Mouse (Mus musculus) urinary bladder, adult 2 months (tissue): ENCODE measurements around the gene Dpp10. TPM values are rescaled to one million over a fixed set of nuclear protein-coding genes. Genes with fewer than 3 reads are reported as not detected.

Experiments used
- DNase-seq: peaks from one replicate; pipeline ENCODE4 v3.0.0; 2022; ENCODE audit warnings: low spot score
- polyA plus RNA-seq: library from polyadenylated mRNA; depleted of rRNA; stranded (reverse); fragments of >200 nt; gene quantifications from 2 replicates; pipeline ENCODE4 v1.2.3, GENCODE M21; 2012; rRNA removed

Dpp10 gene
- polyA plus RNA-seq: 0.01 and 0.04 TPM in 2 replicates

- no peak for DNase-seq
Measured at GRCm38 (mm10) chr1:124044925-124045640, at the start of gene Dpp10. Gene Dpp10 (minus strand): TSS chr1:124045559.

GRCm38 (mm10) chr1:124048544-124048943 lies 3.2 kb upstream of the Dpp10 start:
- DNase-seq: no peak

DNA sequence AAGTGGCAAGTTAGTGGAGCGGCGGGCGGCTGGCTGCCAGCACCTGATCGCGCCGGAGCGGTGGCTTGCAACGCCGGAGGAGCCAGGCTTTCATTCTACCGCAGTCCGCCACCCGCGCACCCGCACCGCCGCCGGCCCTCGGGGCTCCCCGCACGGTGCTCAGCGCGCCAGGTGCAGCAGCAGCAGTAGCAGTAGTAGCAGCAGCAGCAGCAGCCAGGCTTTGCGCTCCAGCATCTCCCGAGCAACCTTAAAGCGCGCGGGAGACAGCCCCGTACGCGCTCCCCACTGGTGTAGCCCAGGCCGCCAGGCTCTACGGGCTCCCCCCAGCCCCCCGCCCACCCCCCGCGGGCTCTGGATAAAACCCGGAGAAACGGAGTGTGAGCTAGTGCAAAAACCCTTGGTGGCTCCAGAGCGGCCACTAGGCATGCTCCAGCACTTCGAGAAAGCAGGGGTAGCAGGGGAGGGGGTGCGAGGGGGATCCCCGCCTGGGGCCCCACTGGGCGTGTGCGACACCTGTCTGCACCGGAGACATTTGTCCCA lies 472 bp upstream of the Dpp10 start:
- DNase-seq: no peak

- no peak for DNase-seq
Measured at GRCm38 (mm10) chr1:124044161-124044560, 1.2 kb downstream of the Dpp10 start.

DNA sequence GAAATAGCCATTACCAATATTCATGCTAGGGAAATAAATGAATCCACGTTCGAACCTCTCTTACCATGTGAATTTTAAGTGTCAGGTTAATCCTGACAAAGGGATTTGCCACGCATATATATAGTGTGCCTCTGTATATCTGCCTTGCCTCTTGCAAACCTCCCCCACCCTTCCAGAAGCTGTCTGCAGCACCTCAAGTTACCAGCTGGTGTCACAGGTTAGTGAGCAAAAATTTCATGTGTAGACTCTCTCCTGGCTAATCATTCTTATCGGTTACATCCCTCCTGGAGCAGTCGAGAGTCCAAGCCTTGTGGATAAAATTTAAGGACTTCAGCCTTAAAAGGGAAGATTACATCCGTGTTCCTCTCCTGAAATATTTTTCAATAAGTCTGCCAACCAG lies 1.9 kb downstream of the Dpp10 start:
- DNase-seq: no peak

DNA sequence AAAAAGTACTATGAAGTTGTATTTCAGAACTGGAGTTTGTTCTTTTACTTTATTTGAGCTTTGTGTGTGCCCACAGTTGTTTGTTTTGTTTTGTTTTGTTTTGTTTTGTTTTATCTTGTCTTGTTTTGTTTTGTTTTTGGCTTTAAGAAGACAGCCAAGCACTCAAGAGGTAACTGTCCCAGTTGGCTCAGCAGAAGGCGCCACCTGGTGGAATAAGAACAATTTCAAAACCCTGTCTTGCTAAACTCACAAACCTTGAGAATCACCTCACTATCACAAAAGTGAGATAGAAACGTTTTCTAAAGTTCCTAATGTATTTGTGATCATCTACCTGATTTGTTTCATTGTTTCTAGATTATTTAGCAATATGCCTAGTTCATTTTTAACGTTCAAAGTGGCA lies 3.8 kb downstream of the Dpp10 start:
- DNase-seq: no peak

DNA sequence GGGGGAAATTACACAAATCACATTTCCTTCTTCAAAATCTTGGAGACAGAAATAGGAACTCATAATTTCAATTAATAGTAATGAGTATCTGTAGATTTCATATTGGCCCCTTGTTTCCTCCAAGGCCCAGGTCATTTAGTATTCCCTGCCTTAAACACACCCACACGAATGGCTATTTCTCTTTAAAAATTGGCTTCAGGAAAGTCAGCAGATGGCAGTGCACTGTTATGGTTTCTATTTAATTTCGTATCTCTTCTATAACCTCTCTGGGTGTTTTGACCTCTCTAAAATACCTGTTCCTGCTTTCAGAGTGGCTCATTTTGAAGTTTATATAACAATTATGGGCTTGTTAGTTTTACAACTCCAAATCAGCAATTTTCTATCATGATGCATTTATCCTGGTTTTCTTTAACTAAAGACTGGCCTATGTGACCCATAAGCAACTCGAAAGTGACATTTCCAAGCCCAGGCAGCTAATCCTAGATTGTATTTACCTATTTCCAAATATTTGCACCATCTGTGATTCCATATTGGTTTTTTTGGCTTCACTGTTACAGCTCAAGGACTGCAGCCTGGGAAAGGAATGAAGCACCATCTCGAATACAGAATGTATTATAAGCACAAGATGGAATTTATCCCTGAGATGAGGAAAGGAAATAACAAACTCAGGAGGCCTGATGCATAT lies 9.9 kb downstream of the Dpp10 start:
- no peak for DNase-seq

DNA sequence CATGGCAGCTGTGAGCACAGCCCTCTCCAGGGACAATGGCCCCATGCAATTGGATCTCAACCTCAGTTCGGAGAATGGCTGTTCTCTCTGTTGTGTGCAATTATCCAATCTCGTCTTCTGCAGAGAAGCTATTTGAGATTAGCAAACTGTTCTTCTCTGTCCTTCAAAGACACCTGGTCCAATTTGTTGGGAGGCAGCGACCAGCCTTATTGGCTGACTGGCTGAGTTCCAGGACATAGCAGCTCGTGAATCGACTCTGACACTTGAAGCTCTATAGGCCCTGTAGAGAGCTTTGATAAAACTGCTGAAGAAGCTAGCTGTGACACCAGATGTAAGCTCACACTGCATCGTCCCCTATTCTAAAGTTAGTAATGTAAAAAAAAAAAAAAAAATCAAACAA lies 12.7 kb downstream of the Dpp10 start:
- DNase-seq: no peak

GRCm38 (mm10) chr1:124031968-124032367 lies 13.4 kb downstream of the Dpp10 start:
- no peak for DNase-seq

- no peak for DNase-seq
Measured at GRCm38 (mm10) chr1:124002797-124003196, 42.6 kb downstream of the Dpp10 start.

DNA sequence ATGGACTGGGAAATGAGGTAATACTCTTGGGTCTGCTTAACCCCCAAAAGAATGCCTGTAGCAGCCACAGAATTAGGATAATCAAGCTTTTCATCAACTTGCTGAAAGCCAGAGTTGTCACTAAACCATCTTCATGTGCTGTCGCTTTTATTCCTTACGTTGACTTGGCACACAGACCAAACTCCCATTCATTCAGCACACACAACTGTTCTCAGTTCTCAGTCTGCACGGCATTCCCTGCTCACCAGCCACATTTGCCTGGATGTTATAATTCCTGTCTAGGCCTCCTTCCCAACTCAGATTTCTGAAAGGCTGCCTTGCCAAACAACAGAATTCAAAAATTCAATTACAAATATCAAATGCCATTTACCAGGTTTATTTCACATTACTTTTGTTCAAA lies 49.6 kb downstream of the Dpp10 start:
- no peak for DNase-seq

DNA sequence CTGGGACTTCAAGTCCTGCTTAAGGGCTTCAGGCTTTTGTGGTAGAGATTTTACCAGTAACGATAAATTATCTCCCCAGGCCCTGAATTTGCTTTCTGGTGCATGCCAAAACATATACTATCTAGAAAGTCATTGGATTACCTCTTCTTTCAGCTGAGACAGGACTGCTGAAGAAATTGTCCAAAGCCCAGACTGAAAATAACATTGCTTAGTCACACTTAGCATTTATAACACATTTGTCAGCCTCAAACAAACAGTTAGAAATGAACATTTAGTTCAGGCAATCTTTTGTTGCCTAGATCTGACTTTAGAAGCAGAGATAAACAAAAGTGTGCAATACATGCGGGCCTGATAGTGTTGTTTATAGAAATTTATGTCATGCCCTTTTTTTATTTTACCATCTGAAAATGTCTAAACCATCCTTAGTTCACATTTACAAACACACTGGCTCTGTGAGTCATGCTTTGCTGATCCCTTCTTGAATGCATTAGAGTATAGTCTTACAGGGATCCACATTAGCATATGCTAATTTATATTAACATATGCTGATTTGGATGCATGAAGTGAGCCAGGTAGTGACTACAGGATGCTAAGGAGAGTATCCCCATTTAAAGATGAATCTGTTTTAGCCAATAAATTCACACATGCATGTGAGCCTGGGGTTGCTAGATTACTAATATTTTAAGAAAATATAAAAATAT lies 59.9 kb downstream of the Dpp10 start:
- no peak for DNase-seq

DNA sequence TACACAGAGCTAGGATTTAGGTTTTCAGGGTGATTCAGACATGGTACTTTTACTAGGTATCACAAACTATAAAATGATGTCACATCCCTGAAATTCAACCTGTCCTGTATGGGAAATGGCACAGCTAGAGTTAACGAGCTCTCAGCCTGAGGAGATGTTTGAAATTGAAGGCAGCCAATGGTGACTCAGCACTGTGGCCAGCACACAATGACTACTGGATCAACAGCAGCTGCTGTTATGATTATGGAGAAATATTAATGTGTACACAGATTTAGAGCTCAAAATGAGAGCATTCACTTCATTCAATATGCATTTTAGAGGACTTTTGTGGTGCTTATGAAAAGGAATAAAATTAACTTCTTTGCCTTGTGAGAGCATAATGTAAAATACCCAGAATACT lies 66.8 kb downstream of the Dpp10 start:
- DNase-seq: no peak

- no peak for DNase-seq
Measured at GRCm38 (mm10) chr1:123974621-123975020, 70.7 kb downstream of the Dpp10 start.

DNA sequence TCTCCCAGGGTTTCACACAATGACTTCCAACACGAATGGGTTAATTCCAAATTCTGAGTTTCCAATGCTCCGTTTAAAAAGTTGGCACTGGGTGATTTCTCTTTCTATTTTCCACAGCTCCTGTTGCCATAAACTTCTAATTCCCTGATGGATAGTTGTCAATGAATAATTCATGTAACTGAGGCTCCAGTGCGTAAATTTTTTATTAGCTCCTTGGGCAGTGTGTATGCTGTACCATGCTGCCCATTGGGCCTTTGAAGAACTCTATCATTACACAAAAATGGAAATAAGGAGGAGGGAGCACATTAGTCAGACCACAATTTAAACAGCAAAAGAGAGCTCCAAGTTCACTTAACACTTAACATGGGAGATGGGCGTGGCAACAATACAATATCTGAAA lies 99.2 kb downstream of the Dpp10 start:
- DNase-seq: no peak

DNA sequence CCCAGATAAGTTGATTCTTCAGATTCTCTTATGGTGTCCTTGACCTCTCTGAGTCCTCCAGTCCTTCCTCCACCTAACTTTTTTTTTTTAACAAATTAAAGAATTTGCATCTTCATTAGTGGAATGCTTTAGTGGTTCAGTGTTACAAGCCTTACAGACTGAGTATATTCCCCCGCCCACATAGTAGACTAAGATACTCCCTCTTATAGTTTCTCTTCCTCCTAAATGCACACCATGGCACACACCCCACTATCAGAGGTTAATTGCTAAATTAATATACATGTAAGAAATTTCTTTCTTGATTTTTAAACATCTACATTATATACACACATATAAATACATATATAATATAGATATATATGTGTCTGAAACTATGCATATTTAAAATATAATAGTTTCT lies 104.5 kb downstream of the Dpp10 start:
- no peak for DNase-seq

DNA sequence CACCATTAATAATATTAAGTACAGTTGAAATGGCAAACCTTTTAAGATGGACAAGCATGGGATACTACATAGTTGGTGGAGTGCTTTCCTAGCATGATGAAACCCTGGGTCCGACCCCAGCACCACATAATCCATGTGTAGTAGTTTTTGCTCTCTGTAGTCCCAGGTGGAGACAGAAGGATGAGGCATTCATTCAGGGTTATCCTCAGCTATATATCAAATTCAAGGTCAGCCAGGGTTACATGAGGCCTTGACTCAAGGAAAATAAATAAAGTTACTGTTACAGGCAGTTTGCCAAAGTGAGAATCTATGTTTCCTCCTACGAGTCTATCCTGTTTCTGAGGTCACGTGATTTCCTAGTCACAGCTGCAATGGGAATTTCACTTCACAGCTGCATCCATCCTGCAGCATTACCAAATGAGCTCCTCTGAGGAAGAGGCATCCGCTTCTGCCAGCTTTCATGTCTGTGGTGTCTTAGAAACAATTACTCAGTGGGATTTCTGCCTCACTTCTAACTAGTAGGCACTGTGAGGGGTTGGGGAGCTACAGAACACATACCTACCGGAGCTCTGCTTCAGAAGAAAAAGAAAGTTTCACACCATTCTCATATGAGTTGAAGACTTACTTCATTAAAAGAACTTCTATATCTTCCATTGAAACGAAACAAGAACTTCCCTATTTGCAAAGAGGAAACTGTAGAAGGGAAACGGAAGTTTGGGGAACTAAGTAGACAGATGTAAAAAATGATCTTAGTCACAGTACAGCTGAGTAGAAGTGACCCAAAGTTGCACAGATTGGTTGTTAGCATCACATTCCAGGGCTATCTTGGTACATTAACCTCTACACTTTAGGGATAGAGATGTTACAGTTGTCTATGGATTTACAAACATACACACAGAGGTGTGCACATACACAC lies 111.3 kb downstream of the Dpp10 start:
- no peak for DNase-seq

- DNase-seq: no peak
Measured at GRCm38 (mm10) chr1:123928003-123928370, 117.4 kb downstream of the Dpp10 start.

GRCm38 (mm10) chr1:123927278-123928002 lies 117.9 kb downstream of the Dpp10 start:
- no peak for DNase-seq

GRCm38 (mm10) chr1:123924905-123925304 lies 120.5 kb downstream of the Dpp10 start:
- no peak for DNase-seq

DNA sequence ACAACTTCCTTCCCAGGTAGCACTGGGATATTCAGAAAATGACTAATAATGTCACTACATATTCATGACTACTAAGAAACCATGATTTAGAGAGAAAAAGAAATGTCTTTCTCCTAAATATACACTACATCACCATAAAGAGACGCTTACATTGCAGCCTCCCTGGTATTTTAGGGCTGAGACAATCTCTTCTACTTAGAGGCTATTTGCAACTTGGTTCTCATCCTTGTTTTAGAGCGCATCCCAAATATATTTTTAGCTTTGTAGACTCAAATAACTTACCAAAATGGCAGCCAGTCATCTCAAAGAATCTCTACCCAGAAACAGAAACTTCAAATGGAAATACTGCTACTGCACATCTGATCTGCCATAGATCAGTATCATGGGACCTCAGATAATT lies 121.5 kb downstream of the Dpp10 start:
- DNase-seq: no peak
